Mouse (Mus musculus) ES-E14 (cell line): ENCODE measurements at regions not wholly inside any gene's neighbourhood (a gene's known extent, or its start where the extent isn't known, plus 50 kb on each side); places are given as distances from the start of the nearest gene placed in this dataset.

Source experiments
- CHD2 ChIP-seq: IDR thresholded peaks from 2 replicates; pipeline ENCODE4 v1.6.1; 2014; ENCODE audit warnings: mild to moderate bottlenecking, low read depth, low read length, inconsistent platforms
- MAFK ChIP-seq: IDR thresholded peaks from 2 replicates; pipeline ENCODE4 v1.6.1; 2014; ENCODE audit warnings: mild to moderate bottlenecking, low read depth, low read length, inconsistent platforms; ENCODE audit not compliant: insufficient read depth
- ZC3H11A ChIP-seq: IDR thresholded peaks from 2 replicates; pipeline ENCODE4 v1.6.1; 2012; ENCODE audit warnings: low read depth, mild to moderate bottlenecking, inconsistent platforms, low read length, borderline replicate concordance
- ZNF384 ChIP-seq: IDR thresholded peaks from 2 replicates; pipeline ENCODE4 v1.6.1; 2012; ENCODE audit warnings: low read depth, low read length, inconsistent platforms

DNA sequence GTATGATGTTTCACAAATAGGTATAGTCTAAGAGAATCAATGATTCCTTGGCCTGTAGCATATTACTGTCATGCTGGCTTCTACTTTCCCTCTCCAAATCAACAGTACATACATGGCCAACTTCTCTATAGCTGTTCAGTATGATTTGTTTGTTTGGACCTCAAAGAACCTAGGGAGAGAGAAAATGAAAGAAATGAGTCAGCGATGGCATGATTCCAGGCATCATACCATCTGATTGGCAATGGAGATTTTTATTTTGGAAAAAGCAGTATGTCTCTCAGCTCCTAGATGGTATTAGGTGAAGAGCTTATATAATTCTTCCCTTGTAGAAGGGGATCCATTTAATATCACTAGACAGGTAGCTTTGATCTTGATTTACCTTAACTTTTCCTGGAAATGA, 519.1 kb downstream of the Gm9195 start:
- no peak for TF ChIP-seq MAFK
- TF ChIP-seq ZC3H11A = no peak
- TF ChIP-seq CHD2 = no peak
- no peak for TF ChIP-seq ZNF384
